Mouse (Mus musculus) hematopoietic stem cell, adult 5-6 weeks (primary cell): ENCODE data around the gene Shb. TPM values are rescaled to one million over a fixed set of nuclear protein-coding genes. Genes with fewer than 3 reads are reported as not detected.

Experiments used
- total RNA-seq: library from RNA; stranded (forward); fragments of 172-1452, 232-1000 nt; gene quantifications from 2 replicates; pipeline ENCODE4 v1.2.3, GENCODE M21; 2017

The Shb gene
- total RNA-seq, 1 experiment from 2014 or later, result 4.5 TPM

Other genes with a start within 250 kb of the Shb start
- 24.9 and 30.0 TPM in 2 replicates for gene Trmt10b, start 235.3 kb downstream of the Shb start, total RNA-seq
- 16.0 and 19.3 TPM in 2 replicates for gene Dcaf10, start 190.4 kb downstream of the Shb start, total RNA-seq
- 107 and 162 TPM in 2 replicates for gene Exosc3, start 189.7 kb downstream of the Shb start, total RNA-seq
- gene Slc25a51, start 123.7 kb downstream of the Shb start, total RNA-seq, result 36.7 and 44.7 TPM in 2 replicates